Mouse (Mus musculus): ENCODE results near the gene Idh2.

DNA sequence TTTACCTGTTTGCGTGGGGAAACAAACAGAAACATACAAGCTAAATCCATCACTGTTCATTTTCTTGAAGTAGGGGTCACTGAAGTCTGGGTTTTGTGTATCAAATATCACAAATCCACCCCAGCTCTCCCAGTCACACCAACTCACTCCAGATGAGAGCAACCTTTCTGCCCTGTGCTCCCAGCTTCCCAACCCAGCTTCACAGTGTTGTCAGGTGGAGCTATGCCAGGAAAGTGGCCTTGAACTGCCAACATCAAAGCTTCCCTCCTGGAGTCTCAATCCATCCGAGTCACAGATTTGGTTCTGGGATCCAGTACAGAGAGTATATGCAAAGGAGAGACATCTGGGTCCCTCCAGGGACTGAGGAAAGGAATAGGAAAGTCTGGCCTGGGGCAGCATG is 966 bp upstream of the Idh2 start:
- TF ChIP-seq CTCF (IDR thresholded peaks at IDR 0.05; ENCODE audit: low read depth) (no peak), EP300 (IDR thresholded peaks at IDR 0.05; ENCODE audit: low read depth) (no peak)

Data from liver, postnatal 0 days (tissue).